Mouse (Mus musculus) ES-Bruce4 (cell line): ENCODE data around the gene Ppm1a. TPM values are rescaled to one million over a fixed set of nuclear protein-coding genes. Genes with fewer than 3 reads are reported as not detected.

ENCODE experiments used
- H3K27ac ChIP-seq: 2 replicates; pipeline ENCODE4 v1.5.1; 2012; ENCODE audit warnings: low read length, inconsistent platforms; ENCODE audit not compliant: insufficient read depth
- H3K27me3 ChIP-seq: 2 replicates; pipeline ENCODE4 v1.6.1; 2012; ENCODE audit warnings: mild to moderate bottlenecking, low read length, inconsistent platforms; ENCODE audit not compliant: control insufficient read depth, poor library complexity, insufficient read depth, severe bottlenecking
- H3K36me3 ChIP-seq: 2 replicates; pipeline ENCODE4 v1.6.1; 2012; ENCODE audit warnings: inconsistent platforms, mild to moderate bottlenecking, low read length, moderate library complexity; ENCODE audit not compliant: control insufficient read depth, poor library complexity, insufficient read depth, severe bottlenecking
- H3K4me1 ChIP-seq: one replicate; pipeline ENCODE4 v1.8.1; 2011; ENCODE audit warnings: low read length; ENCODE audit not compliant: control insufficient read depth, insufficient read depth
- H3K4me3 ChIP-seq: 2 replicates; pipeline ENCODE4 v1.5.1; 2011; ENCODE audit warnings: low read depth, mild to moderate bottlenecking, low read length
- H3K9ac ChIP-seq: 2 replicates; pipeline ENCODE4 v1.6.1; 2012; ENCODE audit warnings: low read depth, mild to moderate bottlenecking, inconsistent platforms; ENCODE audit not compliant: poor library complexity, severe bottlenecking
- H3K9me3 ChIP-seq: replicated peaks from 2 replicates; pipeline ENCODE4 v1.6.1; 2012; ENCODE audit warnings: mild to moderate bottlenecking, low read length, inconsistent platforms; ENCODE audit not compliant: control insufficient read depth, poor library complexity, insufficient read depth, severe bottlenecking
- CTCF ChIP-seq: IDR thresholded peaks from one replicate; pipeline ENCODE4 v1.8.1; 2011; ENCODE audit warnings: low read depth, low read length
- EP300 ChIP-seq: IDR thresholded peaks from 2 replicates; pipeline ENCODE4 v1.6.1; 2011; ENCODE audit warnings: low read depth, low read length; ENCODE audit not compliant: insufficient read depth
- POLR2A ChIP-seq: IDR thresholded peaks from one replicate; pipeline ENCODE4 v1.8.1; 2011; ENCODE audit warnings: low read length; ENCODE audit not compliant: insufficient read depth
- polyA plus RNA-seq: library from polyadenylated mRNA; stranded (reverse); fragments of >200 nt; gene quantifications from 2 replicates; pipeline ENCODE4 v1.2.4, GENCODE M21; 2011; ENCODE audit warnings: low read depth; ENCODE audit not compliant: missing spikeins, insufficient read depth, insufficient read length

Gene Ppm1a
- polyA plus RNA-seq, 1 experiment: 202 TPM

DNA sequence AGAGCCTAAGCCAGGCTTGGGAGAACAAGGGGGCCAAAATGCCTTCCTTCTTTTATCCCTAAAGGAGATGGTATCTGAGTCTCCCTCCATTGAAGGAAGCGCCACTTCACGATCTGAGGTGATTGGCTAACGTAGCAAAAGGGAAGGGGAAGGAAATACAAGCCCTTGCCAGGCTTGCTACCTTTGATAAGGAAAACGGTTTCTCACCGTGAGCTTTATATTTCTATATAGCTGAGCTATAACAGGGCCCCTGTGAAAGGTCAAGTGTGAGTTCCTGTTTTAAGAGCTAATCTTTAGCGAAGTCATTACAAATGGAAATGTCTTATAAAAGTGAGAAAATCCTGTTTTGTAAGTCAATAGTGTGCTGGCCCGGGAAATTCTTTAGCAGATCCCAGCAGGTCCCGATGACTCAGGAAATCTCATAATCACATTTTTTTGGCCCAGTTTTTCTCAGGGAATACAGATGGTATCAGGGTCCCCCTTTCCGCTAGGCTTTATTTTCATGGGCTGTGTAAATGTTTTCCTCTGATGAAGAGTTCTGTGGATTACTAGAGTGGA, 12.4 kb upstream of the Ppm1a start:
- Histone ChIP-seq H3K9ac (peak overlapping the region; percentile 69), H3K4me1 (peaks cover 2% of the 10 kb centered on the region), H3K9me3 (no peaks in the 10 kb centered on the region), H3K4me3 (no peak overlapping the region), H3K27ac (peak overlapping the region; percentile 94), H3K36me3 (no peaks in the 10 kb centered on the region), H3K27me3 (no peaks in the 10 kb centered on the region)
- TF ChIP-seq CTCF (no peak), EP300 (no peak), POLR2A (no peak)

DNA sequence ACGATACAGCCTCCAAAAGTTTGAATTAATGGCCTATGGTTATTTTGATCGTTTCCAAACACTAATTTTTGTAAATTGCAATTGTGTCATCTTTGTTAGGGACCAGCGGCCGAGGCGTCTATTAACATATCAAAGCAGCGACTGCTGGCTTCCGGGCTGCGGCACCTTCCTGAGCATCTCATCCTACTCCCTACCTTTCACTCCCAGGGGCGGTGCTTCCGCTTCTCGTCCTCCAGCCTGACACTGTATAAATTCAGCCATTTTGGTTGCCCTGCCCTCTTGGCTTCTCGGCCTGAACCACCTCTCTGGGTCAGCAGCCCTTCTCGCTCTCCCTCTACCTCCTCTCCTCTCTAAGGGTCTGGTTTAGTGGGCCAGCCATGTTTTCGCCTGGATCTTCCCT, 11.8 kb upstream of the Ppm1a start:
- Histone ChIP-seq H3K4me1 (peaks cover 2% of the 10 kb centered on the region), H3K36me3 (no peaks in the 10 kb centered on the region), H3K9ac (peak overlapping the region; percentile 69), H3K9me3 (no peaks in the 10 kb centered on the region), H3K27ac (peak overlapping the region; percentile 94), H3K4me3 (peak overlapping the region; percentile 37), H3K27me3 (no peaks in the 10 kb centered on the region)
- TF ChIP-seq POLR2A (peak; percentile 16), CTCF (no peak), EP300 (peak; percentile 90)

GRCm38 (mm10) chr12:72748341-72748740, 8.9 kb upstream of the Ppm1a start:
- no peak overlapping the region for H3K9ac ChIP-seq

DNA sequence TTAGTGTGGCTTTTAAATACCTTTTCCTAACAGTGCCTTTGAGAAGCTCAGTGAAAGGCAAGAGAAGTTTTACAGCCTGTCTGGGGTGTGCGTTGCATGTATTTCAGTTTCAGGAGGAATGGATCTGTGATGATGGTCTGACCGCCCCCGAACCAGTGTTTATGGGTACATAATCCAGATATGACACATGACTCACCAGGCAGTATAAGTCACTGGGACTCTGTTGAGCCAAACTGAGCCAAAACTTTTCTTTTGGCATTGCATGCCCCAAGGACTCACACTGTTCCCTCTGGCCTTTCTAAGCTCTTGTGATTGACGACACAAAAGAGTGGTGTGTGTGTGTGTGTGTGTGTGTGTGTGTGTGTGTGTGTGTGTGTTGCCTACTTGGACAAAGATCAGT, 8.4 kb upstream of the Ppm1a start:
- Histone ChIP-seq H3K27ac (no peak overlapping the region), H3K36me3 (no peaks in the 10 kb centered on the region), H3K4me3 (no peak overlapping the region), H3K27me3 (no peaks in the 10 kb centered on the region), H3K4me1 (peaks cover 2% of the 10 kb centered on the region), H3K9me3 (no peaks in the 10 kb centered on the region), H3K9ac (no peak overlapping the region)
- TF ChIP-seq CTCF: no peak
- no peak for TF ChIP-seq EP300
- TF ChIP-seq POLR2A: no peak

More at GRCm38 (mm10) chr12:72748341-72748740, 8.9 kb upstream of the Ppm1a start:
- TF ChIP-seq EP300: no peak
- no peak for TF ChIP-seq CTCF
- TF ChIP-seq POLR2A: no peak
- no peak overlapping the region for H3K4me3 ChIP-seq
- no peaks in the 10 kb centered on the region for H3K9me3 ChIP-seq
- H3K4me1 ChIP-seq: peaks cover 2% of the 10 kb centered on the region
- no peaks in the 10 kb centered on the region for H3K36me3 ChIP-seq
- H3K27ac ChIP-seq: no peak overlapping the region
- no peaks in the 10 kb centered on the region for H3K27me3 ChIP-seq

DNA sequence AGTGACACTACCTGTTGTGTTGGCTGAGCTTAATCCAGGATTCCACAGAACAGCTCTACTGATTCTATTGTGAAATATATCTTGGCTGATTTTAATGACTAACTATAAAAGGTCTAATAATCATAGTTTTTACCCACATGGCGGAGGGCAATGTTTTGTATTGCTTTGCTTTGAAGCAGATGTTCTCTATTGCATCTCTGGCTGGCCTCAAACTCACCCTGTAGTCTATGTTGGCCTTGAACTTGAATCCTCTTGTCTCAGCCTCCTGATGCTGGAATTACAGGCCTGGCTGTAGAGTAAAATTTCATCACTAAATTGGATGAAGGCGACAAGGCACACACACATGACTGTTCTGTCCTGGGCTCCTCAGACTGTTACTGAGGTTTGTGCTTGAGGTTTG, 7.8 kb upstream of the Ppm1a start:
- TF ChIP-seq CTCF: no peak
- TF ChIP-seq EP300: no peak
- TF ChIP-seq POLR2A: no peak
- no peak overlapping the region for H3K27ac ChIP-seq
- no peaks in the 10 kb centered on the region for H3K27me3 ChIP-seq

GRCm38 (mm10) chr12:72750016-72750415, 7.2 kb upstream of the Ppm1a start:
- H3K9ac ChIP-seq: no peak overlapping the region
- H3K4me3 ChIP-seq: no peak overlapping the region
- TF ChIP-seq CTCF: no peak
- TF ChIP-seq POLR2A: no peak
- no peak for TF ChIP-seq EP300
- H3K27ac ChIP-seq: no peak overlapping the region
- H3K9me3 ChIP-seq: no peaks in the 10 kb centered on the region
- no peaks in the 10 kb centered on the region for H3K4me1 ChIP-seq
- no peaks in the 10 kb centered on the region for H3K36me3 ChIP-seq
- no peaks in the 10 kb centered on the region for H3K27me3 ChIP-seq

More for the DNA sequence above, 7.8 kb upstream of the Ppm1a start:
- Histone ChIP-seq H3K9ac (no peak overlapping the region), H3K4me3 (no peak overlapping the region), H3K36me3 (no peaks in the 10 kb centered on the region), H3K9me3 (no peaks in the 10 kb centered on the region), H3K4me1 (no peaks in the 10 kb centered on the region)
